Mouse (Mus musculus): ENCODE results near the gene Zbtb8b. TPM values are rescaled to one million over a fixed set of nuclear protein-coding genes. Genes with fewer than 3 reads are reported as not detected.

Zbtb8b gene
- polyA plus RNA-seq, 1 experiment from 2014 or later = 4.9 TPM

GRCm38 (mm10) chr4:129456126-129456525 is 15.5 kb upstream of the Zbtb8b start:
- Histone ChIP-seq H3K4me3 (replicated peaks) (no peak overlapping the region), H3K27ac (no peak overlapping the region), H3K4me1 (peaks cover 3% of the 10 kb centered on the region; the same call in 1 of the 2 replicates), H3K36me3 (no peaks in the 10 kb centered on the region), H3K27me3 (no peaks in the 10 kb centered on the region), H3K9me3 (replicated peaks) (no peaks in the 10 kb centered on the region), H3K9ac (no peak overlapping the region), H3K4me2 (no peak overlapping the region)
- ATAC-seq (replicated peaks; ENCODE audit: low FRiP score) = no peak
- WGBS = 60% methylated on average over 5 of the region's 5 CpGs

GRCm38 (mm10) chr4:129455265-129455664 is 14.6 kb upstream of the Zbtb8b start:
- H3K27me3 ChIP-seq = no peaks in the 10 kb centered on the region
- H3K4me2 ChIP-seq = no peak overlapping the region
- no peaks in the 10 kb centered on the region for H3K9me3 ChIP-seq (replicated peaks)
- no peaks in the 10 kb centered on the region for H3K4me1 ChIP-seq
- no peak overlapping the region for H3K27ac ChIP-seq
- no peaks in the 10 kb centered on the region for H3K36me3 ChIP-seq
- H3K4me3 ChIP-seq (replicated peaks) = no peak overlapping the region
- H3K9ac ChIP-seq = no peak overlapping the region
- peak; percentile 76 for ATAC-seq (replicated peaks; ENCODE audit: low FRiP score)
- WGBS = 2% methylated on average over 5 of the region's 5 CpGs

- Histone ChIP-seq H3K36me3 (no peaks in the 10 kb centered on the region), H3K27ac (no peak overlapping the region), H3K4me2 (no peak overlapping the region), H3K9me3 (replicated peaks) (no peaks in the 10 kb centered on the region), H3K27me3 (no peaks in the 10 kb centered on the region), H3K9ac (no peak overlapping the region), H3K4me3 (replicated peaks) (no peak overlapping the region), H3K4me1 (no peaks in the 10 kb centered on the region)
- WGBS = 82% methylated on average over 15 of the region's 15 CpGs
- ATAC-seq (replicated peaks; ENCODE audit: low FRiP score) = no peak
Measured at GRCm38 (mm10) chr4:129451471-129452169, 11.0 kb upstream of the Zbtb8b start.

- WGBS = 73% methylated on average over 2 of the region's 2 CpGs
Measured at GRCm38 (mm10) chr4:129450851-129451250, 10.2 kb upstream of the Zbtb8b start.

GRCm38 (mm10) chr4:129448713-129449112 is 8.1 kb upstream of the Zbtb8b start:
- Histone ChIP-seq H3K36me3 (no peaks in the 10 kb centered on the region), H3K27me3 (no peaks in the 10 kb centered on the region), H3K9ac (no peak overlapping the region), H3K27ac (no peak overlapping the region), H3K4me2 (no peak overlapping the region), H3K9me3 (replicated peaks) (no peaks in the 10 kb centered on the region), H3K4me1 (0 out of 2 replicates have a peak, but pooled peaks cover 3% of the 10 kb centered on the region), H3K4me3 (replicated peaks) (no peak overlapping the region)
- no peak for ATAC-seq (replicated peaks; ENCODE audit: low FRiP score)
- WGBS = 91% methylated on average over 6 of the region's 6 CpGs

More at GRCm38 (mm10) chr4:129450851-129451250, 10.2 kb upstream of the Zbtb8b start:
- H3K4me3 ChIP-seq (replicated peaks) = no peak overlapping the region
- ATAC-seq (replicated peaks; ENCODE audit: low FRiP score) = no peak
- no peaks in the 10 kb centered on the region for H3K4me1 ChIP-seq
- H3K27ac ChIP-seq = no peak overlapping the region
- H3K4me2 ChIP-seq = no peak overlapping the region
- H3K9me3 ChIP-seq (replicated peaks) = no peaks in the 10 kb centered on the region
- H3K36me3 ChIP-seq = no peaks in the 10 kb centered on the region
- H3K27me3 ChIP-seq = no peaks in the 10 kb centered on the region
- H3K9ac ChIP-seq = no peak overlapping the region

GRCm38 (mm10) chr4:129447778-129448563 is 7.3 kb upstream of the Zbtb8b start:
- Histone ChIP-seq H3K9me3 (replicated peaks) (no peaks in the 10 kb centered on the region), H3K27me3 (peaks cover 3% of the 10 kb centered on the region; the same call in 1 of the 2 replicates), H3K4me1 (0 out of 2 replicates have a peak, but pooled peaks cover 3% of the 10 kb centered on the region), H3K36me3 (no peaks in the 10 kb centered on the region), H3K27ac (no peak overlapping the region), H3K9ac (no peak overlapping the region), H3K4me3 (replicated peaks) (no peak overlapping the region), H3K4me2 (no peak overlapping the region)
- WGBS = 80% methylated on average over 11 of the region's 11 CpGs
- no peak for ATAC-seq (replicated peaks; ENCODE audit: low FRiP score)

- H3K27me3 ChIP-seq = peaks cover 9% of the 10 kb centered on the region; the same call in 1 of the 2 replicates
- no peak overlapping the region for H3K4me2 ChIP-seq
- 0 out of 2 replicates have a peak, but pooled peaks cover 3% of the 10 kb centered on the region for H3K4me1 ChIP-seq
- ATAC-seq (replicated peaks; ENCODE audit: low FRiP score) = no peak
- H3K9me3 ChIP-seq (replicated peaks) = no peaks in the 10 kb centered on the region
- H3K27ac ChIP-seq = no peak overlapping the region
- no peak overlapping the region for H3K9ac ChIP-seq
- H3K36me3 ChIP-seq = no peaks in the 10 kb centered on the region
- WGBS = 74% methylated on average over 8 of the region's 8 CpGs
- no peak overlapping the region for H3K4me3 ChIP-seq (replicated peaks)
Measured at GRCm38 (mm10) chr4:129447360-129447759, 6.7 kb upstream of the Zbtb8b start.

- no peaks in the 10 kb centered on the region for H3K36me3 ChIP-seq
- peak; percentile 18; the same call in 1 of the 2 replicates for ATAC-seq (replicated peaks; ENCODE audit: low FRiP score)
Measured at GRCm38 (mm10) chr4:129441145-129441544, 492 bp upstream of the Zbtb8b start.

GRCm38 (mm10) chr4:129418321-129418720 is 22.3 kb downstream of the Zbtb8b start:
- ATAC-seq (replicated peaks; ENCODE audit: low FRiP score) = no peak
- Histone ChIP-seq H3K9me3 (replicated peaks) (no peaks in the 10 kb centered on the region), H3K4me3 (replicated peaks) (no peak overlapping the region), H3K9ac (no peak overlapping the region), H3K27me3 (no peaks in the 10 kb centered on the region), H3K36me3 (no peaks in the 10 kb centered on the region), H3K4me2 (no peak overlapping the region), H3K4me1 (no peaks in the 10 kb centered on the region), H3K27ac (no peak overlapping the region)
- WGBS = 75% methylated on average over 5 of the region's 5 CpGs

More at GRCm38 (mm10) chr4:129441145-129441544, 492 bp upstream of the Zbtb8b start:
- peaks cover 16% of the 10 kb centered on the region for H3K4me1 ChIP-seq
- H3K27ac ChIP-seq = no peak overlapping the region
- H3K4me3 ChIP-seq (replicated peaks) = peak overlapping the region; percentile 58
- H3K9me3 ChIP-seq (replicated peaks) = no peaks in the 10 kb centered on the region
- WGBS = 31% methylated on average over 6 of the region's 6 CpGs
- no peak overlapping the region for H3K9ac ChIP-seq
- H3K4me2 ChIP-seq = peak overlapping the region; percentile 85
- H3K27me3 ChIP-seq = peaks cover 43% of the 10 kb centered on the region

- Histone ChIP-seq H3K4me1 (no peaks in the 10 kb centered on the region), H3K36me3 (no peaks in the 10 kb centered on the region), H3K27ac (no peak overlapping the region), H3K9ac (no peak overlapping the region), H3K4me3 (replicated peaks) (no peak overlapping the region), H3K9me3 (replicated peaks) (no peaks in the 10 kb centered on the region), H3K4me2 (no peak overlapping the region), H3K27me3 (no peaks in the 10 kb centered on the region)
- no peak for ATAC-seq (replicated peaks; ENCODE audit: low FRiP score)
- WGBS = 73% methylated on average over 5 of the region's 5 CpGs
Measured at GRCm38 (mm10) chr4:129416478-129416877, 24.2 kb downstream of the Zbtb8b start.

- H3K27ac ChIP-seq = no peak overlapping the region
- no peaks in the 10 kb centered on the region for H3K36me3 ChIP-seq
- no peak overlapping the region for H3K4me3 ChIP-seq (replicated peaks)
- no peaks in the 10 kb centered on the region for H3K9me3 ChIP-seq (replicated peaks)
- no peaks in the 10 kb centered on the region for H3K27me3 ChIP-seq
- no peak overlapping the region for H3K4me2 ChIP-seq
- H3K9ac ChIP-seq = no peak overlapping the region
- 92% methylated on average over 5 of the region's 5 CpGs for WGBS
- H3K4me1 ChIP-seq = no peaks in the 10 kb centered on the region
- no peak for ATAC-seq (replicated peaks; ENCODE audit: low FRiP score)
Measured at GRCm38 (mm10) chr4:129415892-129416291, 24.8 kb downstream of the Zbtb8b start.

GRCm38 (mm10) chr4:129410991-129411390 is 29.7 kb downstream of the Zbtb8b start:
- Histone ChIP-seq H3K9me3 (replicated peaks) (no peaks in the 10 kb centered on the region), H3K27ac (no peak overlapping the region), H3K9ac (no peak overlapping the region), H3K4me3 (replicated peaks) (no peak overlapping the region), H3K27me3 (no peaks in the 10 kb centered on the region), H3K4me1 (peaks cover 6% of the 10 kb centered on the region), H3K36me3 (no peaks in the 10 kb centered on the region), H3K4me2 (no peak overlapping the region)
- ATAC-seq (replicated peaks; ENCODE audit: low FRiP score) = no peak
